Mouse (Mus musculus) liver, embryonic 12.5 days (tissue): Measurements from ENCODE around the gene 1110002E22Rik. TPM values are rescaled to one million over a fixed set of nuclear protein-coding genes. Genes with fewer than 3 reads are reported as not detected.

ENCODE experiments used
- ATAC-seq: fragments of 200-750 bp; cut with Nextera tagmentation; 2 replicates; pipeline ENCODE4 v1.8.0; 2017; ENCODE audit warnings: moderate number of reproducible peaks, mild to moderate bottlenecking, moderate library complexity
- H3K27ac ChIP-seq: fragments of 300-500 bp; sonication (generic); 2 replicates; pipeline ENCODE4 v1.5.1; 2016; ENCODE audit warnings: mild to moderate bottlenecking
- H3K27me3 ChIP-seq: fragments of 300-500 bp; sonication (generic); replicated peaks from 2 replicates; pipeline ENCODE4 v1.6.1; 2016; ENCODE audit warnings: mild to moderate bottlenecking, moderate library complexity
- H3K36me3 ChIP-seq: fragments of 300-500 bp; sonication (generic); 2 replicates; pipeline ENCODE4 v1.6.1; 2016; ENCODE audit warnings: mild to moderate bottlenecking, moderate library complexity
- H3K4me1 ChIP-seq: fragments of 300-500 bp; sonication (generic); 2 replicates; pipeline ENCODE4 v1.6.1; 2016
- H3K4me2 ChIP-seq: fragments of 300-500 bp; sonication (generic); 2 replicates; pipeline ENCODE4 v1.6.1; 2016; ENCODE audit warnings: mild to moderate bottlenecking, moderate library complexity
- H3K4me3 ChIP-seq: fragments of 300-500 bp; sonication (generic); 2 replicates; pipeline ENCODE4 v1.5.1; 2016; ENCODE audit warnings: mild to moderate bottlenecking, moderate library complexity
- H3K9ac ChIP-seq: fragments of 300-500 bp; sonication (generic); 2 replicates; pipeline ENCODE4 v1.6.1; 2016; ENCODE audit warnings: mild to moderate bottlenecking, moderate library complexity
- H3K9me3 ChIP-seq: fragments of 300-500 bp; sonication (generic); replicated peaks from 2 replicates; pipeline ENCODE4 v1.6.1; 2016; ENCODE audit warnings: mild to moderate bottlenecking, moderate library complexity
- WGBS: fragments of 180-500 bp; shearing (Covaris S2); methylation state at CpG from one replicate; pipeline ENCODE4 v1.1.7; 2016; ENCODE audit not compliant: insufficient replicate concordance; 5-methylcytosine and 5-hydroxymethylcytosine counted together
- polyA plus RNA-seq: library from polyadenylated mRNA; unstranded; fragments of >200 nt; fragmentation: Nextera tagmentation; extraction: Ambion mirVana; gene quantifications from 2 replicates; pipeline ENCODE4 v1.2.1, GENCODE M21; 2016

The 1110002E22Rik gene
- 0.04 TPM in 2 replicates for polyA plus RNA-seq

DNA sequence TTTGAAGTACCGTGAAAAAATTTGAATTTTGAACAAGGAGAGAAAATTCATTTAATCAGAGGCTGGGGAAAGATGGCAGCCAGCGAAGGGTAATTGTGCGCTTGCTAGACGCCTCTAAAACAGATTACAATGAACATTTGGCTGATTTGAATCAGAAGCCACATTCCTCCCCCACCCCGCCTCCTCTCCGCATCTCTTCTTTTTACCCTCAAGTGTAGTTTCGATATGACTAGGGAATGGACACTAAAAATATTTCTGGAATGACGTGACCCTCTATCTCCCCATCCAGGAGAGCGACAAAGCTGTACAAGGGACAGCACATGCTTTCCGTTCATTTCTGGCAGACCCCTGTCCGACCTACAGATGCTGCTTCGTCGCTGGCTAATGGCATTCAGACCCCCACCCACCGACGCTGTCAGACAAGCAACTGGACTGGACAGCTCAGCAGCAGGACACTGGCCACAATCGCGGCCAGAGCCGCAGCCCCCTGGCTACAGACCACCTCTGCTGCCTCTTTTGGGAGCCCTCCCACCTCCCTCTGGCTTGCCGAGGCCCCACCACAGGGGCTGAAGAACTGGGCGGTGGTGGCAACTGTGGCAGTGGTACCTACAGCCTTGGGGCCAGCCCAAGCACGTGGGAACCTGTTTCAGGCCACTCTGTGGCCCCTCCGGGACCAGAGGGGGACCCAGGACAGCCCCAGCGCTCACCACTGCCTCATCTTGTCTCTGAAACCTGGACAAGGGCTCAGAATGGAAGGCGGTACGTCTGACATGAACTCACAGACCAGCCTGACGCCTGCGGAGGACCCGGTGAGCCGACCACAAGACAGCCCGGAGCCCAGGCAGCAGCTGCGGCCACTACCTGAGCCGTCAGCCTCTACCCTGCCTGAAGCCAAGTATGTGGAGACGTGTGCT, at the start of gene 1110002E22Rik:
Gene 1110002E22Rik, plus strand, starts transcription at position 321 of the 914 bp plus-strand sequence.
- H3K9me3 ChIP-seq: no peaks in the 10 kb centered on the region
- H3K4me3 ChIP-seq: no peak within 1 kb of the TSS
- no peak for ATAC-seq
- no peak within 1 kb of the TSS for H3K9ac ChIP-seq
- H3K4me2 ChIP-seq: no peak within 1 kb of the TSS
- H3K36me3 ChIP-seq: no peaks in the 10 kb centered on the region
- 68% methylated on average over 33 of the region's 33 CpGs for WGBS
- H3K4me1 ChIP-seq: no peaks in the 10 kb centered on the region
- no peak within 1 kb of the TSS for H3K27ac ChIP-seq
- H3K27me3 ChIP-seq: peaks cover 10% of the 10 kb centered on the region; the same call in 1 of the 2 replicates

GRCm38 (mm10) chr3:138016810-138017209, 48.0 kb upstream of the 1110002E22Rik start:
- 0 out of 2 replicates have a peak, but pooled peaks cover 5% of the 10 kb centered on the region for H3K9me3 ChIP-seq
- ATAC-seq: no peak
- no peaks in the 10 kb centered on the region for H3K27me3 ChIP-seq
- no peaks in the 10 kb centered on the region for H3K36me3 ChIP-seq
- no peak overlapping the region for H3K4me3 ChIP-seq
- no peaks in the 10 kb centered on the region for H3K4me1 ChIP-seq
- WGBS: 87% methylated on average over 12 of the region's 12 CpGs
- H3K4me2 ChIP-seq: no peak overlapping the region
- no peak overlapping the region for H3K9ac ChIP-seq
- H3K27ac ChIP-seq: no peak overlapping the region

DNA sequence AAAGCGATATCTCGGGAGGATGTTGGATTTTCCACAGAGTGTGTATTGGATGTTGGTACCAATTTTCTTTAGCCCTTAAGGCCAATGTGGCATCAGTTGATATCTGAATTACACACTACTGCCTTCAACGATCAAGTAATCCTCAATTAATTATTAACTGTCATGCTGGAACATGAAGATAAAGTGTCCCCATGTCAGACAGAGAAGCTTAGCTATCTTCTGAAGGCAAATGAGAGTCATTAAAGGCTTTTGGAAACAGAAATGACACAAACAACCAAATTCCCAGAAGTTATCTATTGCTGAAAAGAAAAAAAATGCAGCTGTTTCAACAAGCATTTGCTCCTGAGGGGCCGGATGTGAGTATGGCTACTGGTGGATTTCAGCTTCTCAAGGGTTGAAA, 42.8 kb upstream of the 1110002E22Rik start:
- ATAC-seq: no peak

GRCm38 (mm10) chr3:138022651-138023050, 42.2 kb upstream of the 1110002E22Rik start:
- Histone ChIP-seq H3K27me3 (no peaks in the 10 kb centered on the region), H3K9me3 (0 out of 2 replicates have a peak, but pooled peaks cover 5% of the 10 kb centered on the region), H3K27ac (no peak overlapping the region), H3K4me2 (no peak overlapping the region), H3K4me1 (no peaks in the 10 kb centered on the region), H3K4me3 (no peak overlapping the region), H3K9ac (no peak overlapping the region), H3K36me3 (no peaks in the 10 kb centered on the region)
- ATAC-seq: no peak
- 66% methylated on average over 4 of the region's 4 CpGs for WGBS

More for the DNA sequence above, 42.8 kb upstream of the 1110002E22Rik start:
- H3K4me2 ChIP-seq: no peak overlapping the region
- no peak overlapping the region for H3K27ac ChIP-seq
- 0 out of 2 replicates have a peak, but pooled peaks cover 5% of the 10 kb centered on the region for H3K9me3 ChIP-seq
- no peaks in the 10 kb centered on the region for H3K27me3 ChIP-seq
- H3K36me3 ChIP-seq: no peaks in the 10 kb centered on the region
- whole genome bisulfite sequencing: 55% methylated on average over 4 of the region's 4 CpGs
- H3K4me1 ChIP-seq: no peaks in the 10 kb centered on the region
- no peak overlapping the region for H3K9ac ChIP-seq
- H3K4me3 ChIP-seq: no peak overlapping the region

- H3K4me2 ChIP-seq: no peak overlapping the region
- H3K9ac ChIP-seq: no peak overlapping the region
- no peaks in the 10 kb centered on the region for H3K4me1 ChIP-seq
- no peak overlapping the region for H3K4me3 ChIP-seq
- 37% methylated on average over 10 of the region's 10 CpGs for WGBS
- H3K27ac ChIP-seq: no peak overlapping the region
- no peaks in the 10 kb centered on the region for H3K27me3 ChIP-seq
- no peak for ATAC-seq
- H3K9me3 ChIP-seq: no peaks in the 10 kb centered on the region
- no peaks in the 10 kb centered on the region for H3K36me3 ChIP-seq
Observed at GRCm38 (mm10) chr3:138026286-138026685, 38.6 kb upstream of the 1110002E22Rik start.

DNA sequence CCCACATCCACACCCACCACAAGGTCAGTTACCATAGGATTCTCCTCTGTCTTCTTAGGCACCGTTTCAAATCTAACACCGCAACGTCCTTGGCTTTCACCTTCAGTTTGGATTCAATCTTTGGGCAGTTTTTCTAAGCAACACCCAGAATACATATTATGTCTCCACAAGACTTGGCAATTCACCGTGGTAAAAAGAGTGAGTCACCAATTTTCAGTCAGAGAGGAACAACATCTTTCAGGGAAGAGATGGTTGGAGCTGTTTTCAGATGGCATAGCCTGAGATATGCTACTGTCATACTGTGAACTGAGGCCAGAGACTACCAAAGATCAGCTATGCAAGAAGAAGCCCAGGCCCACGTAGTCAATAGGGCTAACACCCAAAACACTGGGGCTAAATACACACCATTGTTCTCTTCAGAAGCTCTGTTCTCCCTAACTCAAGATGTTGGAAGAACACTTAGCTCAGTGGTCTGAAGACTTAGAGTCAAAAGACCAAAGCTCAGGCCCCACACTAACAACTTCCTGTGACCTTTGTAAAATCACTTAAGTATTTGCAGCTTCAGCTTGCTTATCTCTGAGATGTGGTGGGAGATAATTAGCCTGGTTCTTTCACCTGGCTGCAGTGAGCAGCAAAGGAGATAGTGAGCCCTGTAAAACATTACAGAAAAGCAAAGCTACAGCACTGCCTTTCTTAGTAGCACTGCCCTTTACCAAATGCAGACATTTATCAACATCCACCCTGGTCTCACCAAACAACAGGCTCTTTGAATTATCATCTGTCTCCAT, 37.1 kb upstream of the 1110002E22Rik start:
- H3K4me2 ChIP-seq: no peak overlapping the region
- H3K9ac ChIP-seq: no peak overlapping the region
- no peaks in the 10 kb centered on the region for H3K27me3 ChIP-seq
- H3K27ac ChIP-seq: no peak overlapping the region
- no peak for ATAC-seq
- no peaks in the 10 kb centered on the region for H3K36me3 ChIP-seq
- WGBS: 66% methylated on average over 5 of the region's 5 CpGs
- H3K9me3 ChIP-seq: no peaks in the 10 kb centered on the region
- H3K4me1 ChIP-seq: no peaks in the 10 kb centered on the region
- no peak overlapping the region for H3K4me3 ChIP-seq

- 71% methylated on average over 5 of the region's 5 CpGs for WGBS
- no peak for ATAC-seq
- Histone ChIP-seq H3K27me3 (no peaks in the 10 kb centered on the region), H3K27ac (no peak overlapping the region), H3K9me3 (no peaks in the 10 kb centered on the region), H3K36me3 (no peaks in the 10 kb centered on the region), H3K9ac (no peak overlapping the region), H3K4me1 (no peaks in the 10 kb centered on the region), H3K4me3 (no peak overlapping the region), H3K4me2 (no peak overlapping the region)
Observed at GRCm38 (mm10) chr3:138029351-138029750, 35.5 kb upstream of the 1110002E22Rik start.

GRCm38 (mm10) chr3:138030563-138030962, 34.3 kb upstream of the 1110002E22Rik start:
- Histone ChIP-seq H3K9ac (no peak overlapping the region), H3K27ac (no peak overlapping the region), H3K9me3 (no peaks in the 10 kb centered on the region), H3K4me2 (no peak overlapping the region), H3K4me3 (no peak overlapping the region), H3K27me3 (no peaks in the 10 kb centered on the region), H3K36me3 (no peaks in the 10 kb centered on the region), H3K4me1 (no peaks in the 10 kb centered on the region)
- no peak for ATAC-seq
- WGBS: 50% methylated on average over 6 of the region's 6 CpGs

GRCm38 (mm10) chr3:138033986-138034385, 30.9 kb upstream of the 1110002E22Rik start:
- no peak overlapping the region for H3K4me3 ChIP-seq
- no peak for ATAC-seq
- no peak overlapping the region for H3K4me2 ChIP-seq
- H3K27me3 ChIP-seq: no peaks in the 10 kb centered on the region
- H3K27ac ChIP-seq: no peak overlapping the region
- no peaks in the 10 kb centered on the region for H3K4me1 ChIP-seq
- no peaks in the 10 kb centered on the region for H3K9me3 ChIP-seq
- H3K9ac ChIP-seq: no peak overlapping the region
- WGBS: 49% methylated on average over 6 of the region's 6 CpGs
- H3K36me3 ChIP-seq: no peaks in the 10 kb centered on the region

DNA sequence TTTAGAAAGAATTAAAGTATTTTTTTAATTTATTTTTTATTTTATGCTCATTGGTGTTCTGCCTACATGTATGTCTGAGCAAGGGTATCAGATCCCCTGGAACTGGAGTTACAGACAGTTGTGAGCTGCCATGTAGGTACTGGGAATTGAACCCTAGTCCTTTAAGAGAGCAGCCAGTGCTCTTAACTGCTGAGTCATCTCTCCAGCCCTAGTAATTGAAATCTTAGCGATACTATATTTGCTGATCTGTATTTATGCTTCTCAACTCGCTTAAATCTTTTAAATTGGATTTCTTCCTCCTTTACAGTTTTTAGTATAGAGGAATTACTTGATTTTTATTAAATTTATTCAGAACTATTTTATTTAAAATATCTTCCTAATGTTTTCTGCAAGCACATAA, 23.9 kb upstream of the 1110002E22Rik start:
- ATAC-seq: no peak
- 55% methylated on average over 2 of the region's 2 CpGs for WGBS
- no peaks in the 10 kb centered on the region for H3K36me3 ChIP-seq
- H3K27me3 ChIP-seq: no peaks in the 10 kb centered on the region
- H3K9ac ChIP-seq: no peak overlapping the region
- H3K4me2 ChIP-seq: no peak overlapping the region
- H3K4me3 ChIP-seq: no peak overlapping the region
- H3K27ac ChIP-seq: no peak overlapping the region
- no peaks in the 10 kb centered on the region for H3K4me1 ChIP-seq
- no peaks in the 10 kb centered on the region for H3K9me3 ChIP-seq

- 66% methylated on average over 3 of the region's 3 CpGs for WGBS
- Histone ChIP-seq H3K9ac (no peak overlapping the region), H3K27me3 (no peaks in the 10 kb centered on the region), H3K27ac (no peak overlapping the region), H3K9me3 (no peaks in the 10 kb centered on the region), H3K4me3 (no peak overlapping the region), H3K36me3 (no peaks in the 10 kb centered on the region), H3K4me1 (no peaks in the 10 kb centered on the region), H3K4me2 (no peak overlapping the region)
- ATAC-seq: no peak
Observed at GRCm38 (mm10) chr3:138041591-138042301, 23.1 kb upstream of the 1110002E22Rik start.
